Mouse (Mus musculus) forebrain, embryonic 15.5 days (tissue): ENCODE data around the gene Il27ra. TPM values are rescaled to one million over a fixed set of nuclear protein-coding genes. Genes with fewer than 3 reads are reported as not detected.

ENCODE experiments used
- ATAC-seq: fragments of 200-750 bp; cut with Nextera tagmentation; replicated peaks from 2 replicates; pipeline ENCODE4 v1.8.0; 2017; ENCODE audit warnings: mild to moderate bottlenecking, moderate TSS enrichment, moderate library complexity
- H3K27ac ChIP-seq: fragments of 300-500 bp; sonication (generic); replicated peaks from 2 replicates; pipeline ENCODE4 v1.5.1; 2015; ENCODE audit warnings: mild to moderate bottlenecking, inconsistent platforms
- H3K27me3 ChIP-seq: fragments of 300-500 bp; sonication (generic); 2 replicates; pipeline ENCODE4 v1.6.1; 2015; ENCODE audit warnings: inconsistent platforms
- H3K36me3 ChIP-seq: fragments of 300-500 bp; sonication (generic); 2 replicates; pipeline ENCODE4 v1.6.1; 2015; ENCODE audit warnings: mild to moderate bottlenecking, inconsistent platforms
- H3K4me1 ChIP-seq: fragments of 300-500 bp; sonication (generic); 2 replicates; pipeline ENCODE4 v1.6.1; 2015; ENCODE audit warnings: inconsistent platforms
- H3K4me2 ChIP-seq: fragments of 300-500 bp; sonication (generic); replicated peaks from 2 replicates; pipeline ENCODE4 v1.6.1; 2015; ENCODE audit warnings: mild to moderate bottlenecking, inconsistent platforms
- H3K4me3 ChIP-seq: fragments of 300-500 bp; sonication (generic); 2 replicates; pipeline ENCODE4 v1.5.1; 2015; ENCODE audit warnings: mild to moderate bottlenecking, inconsistent platforms
- H3K9ac ChIP-seq: fragments of 300-500 bp; sonication (generic); replicated peaks from 2 replicates; pipeline ENCODE4 v1.6.1; 2015; ENCODE audit warnings: mild to moderate bottlenecking, inconsistent platforms
- H3K9me3 ChIP-seq: fragments of 300-500 bp; sonication (generic); 2 replicates; pipeline ENCODE4 v1.6.1; 2016; ENCODE audit warnings: inconsistent platforms
- WGBS: fragments of 180-500 bp; shearing (Covaris S2); methylation state at CpG from one replicate; pipeline ENCODE4 v1.1.7; 2015; ENCODE audit warnings: mixed read lengths; 5-methylcytosine and 5-hydroxymethylcytosine counted together
- microRNA counts: library from miRNA; unstranded; fragments of <30 nt; microRNA quantifications from one replicate; lab custom pipeline; 2016
- microRNA-seq: library from miRNA; unstranded; fragments of <30 nt; microRNA quantifications from one replicate; pipeline ENCODE4, GENCODE M21; 2016
- polyA plus RNA-seq: library from polyadenylated mRNA; unstranded; fragments of >200 nt; fragmentation: Nextera tagmentation; extraction: Ambion mirVana; gene quantifications from 2 replicates; pipeline ENCODE4 v1.2.1, GENCODE M21; 2015

Il27ra gene
- polyA plus RNA-seq, 1 experiment from 2014 or later = 0.41 TPM

- no peaks in the 10 kb centered on the region for H3K27me3 ChIP-seq
- ATAC-seq = no peak
- H3K36me3 ChIP-seq = peaks cover 51% of the 10 kb centered on the region
- no peak overlapping the region for H3K9ac ChIP-seq
- H3K27ac ChIP-seq = no peak overlapping the region
- peaks cover 14% of the 10 kb centered on the region for H3K4me1 ChIP-seq
- H3K4me2 ChIP-seq = no peak overlapping the region
- no peaks in the 10 kb centered on the region for H3K9me3 ChIP-seq
- no peak overlapping the region for H3K4me3 ChIP-seq
- whole genome bisulfite sequencing = 94% methylated on average over 7 of the region's 7 CpGs
These were observed 60.9 kb downstream of the Il27ra start for GRCm38 (mm10) chr8:83981533-83981932.

DNA sequence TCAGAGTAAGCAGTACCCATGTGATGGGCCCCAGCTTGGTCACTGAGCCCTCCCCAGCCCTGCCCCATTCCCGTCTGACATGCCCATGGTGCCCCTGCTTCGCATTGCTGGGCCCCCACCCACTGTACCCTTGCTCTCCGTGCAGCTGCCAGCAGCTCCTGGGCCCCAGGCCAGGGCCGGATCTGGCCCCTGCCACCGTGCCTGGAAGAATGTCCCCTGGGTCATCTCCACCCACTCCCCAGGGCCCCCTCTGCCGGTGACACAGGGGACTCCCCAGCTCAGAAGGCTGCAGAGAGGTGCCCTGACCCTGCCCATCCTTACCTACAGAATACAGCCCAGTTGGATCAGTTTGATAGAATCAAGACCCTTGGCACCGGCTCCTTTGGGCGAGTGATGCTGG lies 61.5 kb downstream of the Il27ra start:
- ATAC-seq = no peak
- H3K27ac ChIP-seq = no peak overlapping the region

More for the DNA sequence above, 61.5 kb downstream of the Il27ra start:
- H3K4me3 ChIP-seq = no peak overlapping the region
- WGBS = 80% methylated on average over 8 of the region's 8 CpGs
- no peak overlapping the region for H3K9ac ChIP-seq
- H3K4me2 ChIP-seq = no peak overlapping the region
- H3K36me3 ChIP-seq = peaks cover 44% of the 10 kb centered on the region
- peaks cover 14% of the 10 kb centered on the region for H3K4me1 ChIP-seq
- H3K27me3 ChIP-seq = no peaks in the 10 kb centered on the region
- H3K9me3 ChIP-seq = no peaks in the 10 kb centered on the region

MicroRNAs within 50 kb of the gene (microRNA counts, 519-probe panel; counts per million panel counts)
- microRNA mmu-miR-1199 (lab: Ali Mortazavi, UCI) (not detected), microRNA mmu-miR-709 (lab: Ali Mortazavi, UCI) (2,134 counts per million, percentile 32 among the panel's probes with 10 or more counts)

Small RNAs within 50 kb of the gene (microRNA-seq; reads per million reads assigned to microRNA genes)
- gene Mir1199 (not detected), gene Mir709 (not detected), gene Mir8111 (1.5 reads per million)

Other genes starting within 250 kb of the Il27ra start
- 56.2 and 57.0 TPM in 2 replicates for gene Adgrl1, start 142.5 kb downstream of the Il27ra start, polyA plus RNA-seq
- gene Gm10644, start 87.4 kb downstream of the Il27ra start, polyA plus RNA-seq = 0.74 and 0.95 TPM in 2 replicates
- gene Asf1b, start 87.1 kb downstream of the Il27ra start, polyA plus RNA-seq = 20.7 and 22.2 TPM in 2 replicates
- gene Prkaca, start 69.6 kb downstream of the Il27ra start, polyA plus RNA-seq = 169 and 178 TPM in 2 replicates
- gene Samd1, start 44.9 kb downstream of the Il27ra start, polyA plus RNA-seq = 8.5 and 9.5 TPM in 2 replicates
- 1.4 TPM in 2 replicates for gene 1700067K01Rik, start 41.1 kb downstream of the Il27ra start, polyA plus RNA-seq
- gene 2210011C24Rik, start 30.4 kb downstream of the Il27ra start, polyA plus RNA-seq = not detected in 2 replicates
- 0.94 and 2.6 TPM in 2 replicates for gene Palm3, start 21.1 kb downstream of the Il27ra start, polyA plus RNA-seq
- not detected in 2 replicates for gene Rln3, start 2.4 kb upstream of the Il27ra start, polyA plus RNA-seq
- gene Gm10643, start 22.5 kb upstream of the Il27ra start, polyA plus RNA-seq = 1.2 and 1.3 TPM in 2 replicates
- 9.1 and 9.5 TPM in 2 replicates for gene Rfx1, start 24.2 kb upstream of the Il27ra start, polyA plus RNA-seq
- 17.8 and 19.3 TPM in 2 replicates for gene Dcaf15, start 62.2 kb upstream of the Il27ra start, polyA plus RNA-seq
- 0.32 TPM in 2 replicates for gene Podnl1, start 83.4 kb upstream of the Il27ra start, polyA plus RNA-seq
- 32.4 and 34.8 TPM in 2 replicates for gene Cc2d1a, start 105.3 kb upstream of the Il27ra start, polyA plus RNA-seq
- gene 4930432K21Rik, start 105.4 kb upstream of the Il27ra start, polyA plus RNA-seq = 2.4 and 2.7 TPM in 2 replicates
- gene Nanos3, start 142.6 kb upstream of the Il27ra start, polyA plus RNA-seq = 6.2 and 7.1 TPM in 2 replicates
- 41.1 and 42.8 TPM in 2 replicates for gene Zswim4, start 194.5 kb upstream of the Il27ra start, polyA plus RNA-seq
- gene D8Ertd738e, start 207.1 kb upstream of the Il27ra start, polyA plus RNA-seq = 233 and 252 TPM in 2 replicates
- 53.3 and 58.8 TPM in 2 replicates for gene Mri1, start 214.7 kb upstream of the Il27ra start, polyA plus RNA-seq
- gene Ccdc130, start 227.8 kb upstream of the Il27ra start, polyA plus RNA-seq = 24.5 and 27.6 TPM in 2 replicates